Mouse (Mus musculus) mesoderm, embryonic 11.5 days (tissue): ENCODE results near the gene Nme1.
A peak's percentile ranks its signal among the peaks of the same experiment; 100 is the strongest.

ENCODE experiments used
- DNase-seq: peaks from one replicate; pipeline ENCODE4 v3.0.0-alpha.2; 2012; ENCODE audit warnings: low read depth, low spot score

The Nme1 gene

DNA sequence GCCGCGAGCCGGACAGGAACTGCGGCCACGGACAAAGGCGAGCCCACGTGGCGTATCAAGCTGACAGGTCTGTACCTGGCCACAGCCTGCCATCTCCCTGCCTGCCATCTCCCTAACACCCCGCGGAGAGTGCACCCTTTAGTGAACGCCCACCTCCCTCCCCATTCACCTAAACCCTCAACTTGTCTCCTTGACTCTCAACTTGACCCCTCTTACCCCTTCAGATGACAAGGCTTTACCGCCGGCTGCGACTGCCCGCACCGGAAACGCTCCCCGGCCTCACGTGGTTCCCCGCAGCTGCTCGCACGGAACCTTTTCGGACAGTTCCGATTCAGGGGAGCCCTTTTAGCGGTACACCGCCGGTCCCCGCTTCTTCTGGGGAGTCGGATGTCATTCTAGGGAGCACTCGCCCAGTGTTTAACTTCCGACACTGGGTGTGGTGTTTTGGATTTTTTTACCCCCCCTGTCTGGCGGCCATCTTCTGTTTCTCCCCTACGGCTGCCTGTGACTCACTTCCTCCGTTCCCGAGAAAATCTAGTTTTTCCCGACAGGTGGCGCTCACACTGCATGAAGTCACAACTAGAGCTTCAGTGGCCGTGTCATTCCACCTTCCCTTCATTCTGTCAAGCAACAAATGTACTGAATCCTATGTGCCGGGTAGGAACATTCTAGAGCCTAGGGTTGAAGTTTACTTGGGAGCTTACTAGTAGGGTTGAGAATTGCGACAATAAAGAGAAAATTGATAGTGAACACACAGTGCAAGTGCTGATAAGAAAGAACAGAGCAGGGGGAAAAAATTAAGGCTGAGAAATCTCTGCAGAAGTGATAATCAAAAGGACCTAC lies at the start of gene Nme1, which contains the start of gene Gm20390:
Nme1 (minus strand) TSS at position 517 of the 843 bp plus-strand sequence.
Gm20390 (minus strand) TSS at position 289 of the 843 bp plus-strand sequence.
- DNase-seq: peak; percentile 98

DNA sequence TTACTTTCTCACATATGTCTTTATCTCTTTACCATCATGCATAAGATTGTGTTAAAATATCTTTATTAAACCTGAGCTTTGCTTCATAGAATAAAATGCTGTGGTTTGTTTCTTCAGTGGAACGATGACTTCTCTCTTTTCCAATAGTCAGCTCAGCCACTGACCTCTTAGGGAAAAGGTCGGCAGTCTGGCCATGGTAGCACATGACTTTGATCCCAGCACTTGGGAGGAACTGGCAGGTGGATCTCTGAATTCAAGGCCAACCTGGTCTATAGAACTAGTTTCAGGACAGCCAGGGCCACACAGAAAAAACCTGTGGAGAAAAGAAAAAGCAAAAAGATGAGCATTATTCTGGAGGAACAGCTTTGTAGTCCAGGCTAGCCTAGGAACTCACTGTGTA lies 35.0 kb upstream of the Nme1 start:
- DNase-seq: no peak

DNA sequence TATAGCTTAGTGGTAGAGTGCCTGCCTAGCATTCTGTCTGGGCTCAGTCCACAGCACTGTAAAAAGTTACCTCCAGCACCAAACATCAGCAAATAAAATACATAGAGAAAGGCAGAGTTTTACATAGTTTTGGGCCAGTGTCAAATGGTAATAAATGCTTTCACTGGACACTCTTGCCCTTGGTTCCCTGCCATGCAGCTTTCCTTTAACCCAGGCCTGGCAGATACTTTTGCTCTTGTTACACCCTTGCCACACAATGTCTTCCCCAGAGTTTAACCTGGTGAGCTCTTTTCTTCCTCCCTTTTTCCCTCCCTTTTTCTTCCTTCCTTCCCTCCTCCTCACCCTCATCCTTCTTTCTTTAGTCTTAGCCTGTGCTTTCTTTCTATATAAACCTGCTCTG lies 31.0 kb upstream of the Nme1 start:
- DNase-seq: no peak

DNA sequence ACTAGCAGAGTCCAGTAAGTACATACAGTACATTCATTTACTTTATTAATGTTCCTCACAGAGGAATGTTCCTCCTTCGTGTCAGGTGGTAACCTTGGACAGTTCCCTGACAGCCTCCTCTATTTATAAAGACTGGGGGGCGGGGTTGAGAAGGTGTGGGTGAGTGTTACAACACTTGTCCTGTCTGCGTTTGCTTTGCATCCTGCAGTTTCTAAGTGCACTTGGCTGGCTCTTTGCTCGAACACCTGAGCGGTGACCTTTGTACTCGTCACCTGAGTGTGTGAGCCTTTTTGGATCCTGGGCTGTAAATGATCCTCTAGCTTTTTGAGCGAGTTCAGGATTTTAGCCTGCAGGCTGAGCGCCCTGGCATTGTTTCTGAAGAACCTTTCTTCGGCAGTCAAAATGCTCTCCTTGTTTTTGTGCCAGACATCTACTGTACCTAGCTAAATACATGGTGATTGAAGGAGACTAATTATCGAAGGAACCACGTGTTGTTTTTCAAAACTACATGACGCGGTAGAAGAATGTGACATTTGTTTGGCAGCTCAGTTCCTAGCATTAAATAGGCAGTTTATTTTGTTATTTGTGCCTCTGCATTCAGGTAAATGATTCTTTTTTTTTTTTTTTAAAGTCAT lies 28.9 kb upstream of the Nme1 start:
- peak; percentile 27 for DNase-seq

DNA sequence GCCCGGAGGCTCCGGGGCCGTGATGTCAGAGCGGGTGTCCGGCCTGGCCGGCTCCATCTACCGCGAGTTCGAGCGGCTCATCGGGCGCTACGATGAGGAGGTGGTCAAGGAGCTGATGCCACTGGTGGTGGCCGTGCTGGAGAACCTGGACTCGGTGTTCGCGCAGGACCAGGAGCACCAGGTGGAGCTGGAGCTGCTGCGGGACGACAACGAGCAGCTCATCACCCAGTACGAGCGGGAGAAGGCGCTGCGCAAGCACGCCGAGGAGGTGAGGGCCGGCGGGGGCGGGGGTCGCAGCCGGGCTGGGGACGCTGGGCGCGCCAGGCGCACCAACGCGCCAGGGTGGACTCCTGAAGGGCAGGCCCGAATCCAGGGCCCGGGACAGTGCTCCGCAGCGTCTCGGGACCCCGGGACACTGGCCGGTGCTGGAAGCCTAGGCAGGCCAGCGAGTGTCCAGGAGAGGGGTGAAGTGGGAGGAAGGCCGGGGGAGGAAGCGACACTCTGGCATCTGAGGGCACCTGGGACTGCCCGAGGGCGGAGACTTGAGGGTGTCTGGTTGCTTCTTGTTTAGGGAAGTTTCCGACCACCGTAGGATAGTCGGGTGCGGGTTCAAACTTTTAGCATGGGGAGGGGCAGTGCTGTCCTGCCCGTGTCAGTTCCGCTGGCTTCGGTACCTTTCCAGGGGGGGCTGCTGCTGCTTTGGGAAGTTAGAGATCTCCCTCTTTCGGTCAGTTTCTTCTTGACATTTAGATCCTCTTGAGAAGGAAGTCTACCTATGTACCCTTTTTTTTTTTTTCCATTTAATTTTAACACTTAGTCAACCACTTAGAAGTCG lies 28.2 kb upstream of the Nme1 start:
- peak; percentile 56 for DNase-seq

DNA sequence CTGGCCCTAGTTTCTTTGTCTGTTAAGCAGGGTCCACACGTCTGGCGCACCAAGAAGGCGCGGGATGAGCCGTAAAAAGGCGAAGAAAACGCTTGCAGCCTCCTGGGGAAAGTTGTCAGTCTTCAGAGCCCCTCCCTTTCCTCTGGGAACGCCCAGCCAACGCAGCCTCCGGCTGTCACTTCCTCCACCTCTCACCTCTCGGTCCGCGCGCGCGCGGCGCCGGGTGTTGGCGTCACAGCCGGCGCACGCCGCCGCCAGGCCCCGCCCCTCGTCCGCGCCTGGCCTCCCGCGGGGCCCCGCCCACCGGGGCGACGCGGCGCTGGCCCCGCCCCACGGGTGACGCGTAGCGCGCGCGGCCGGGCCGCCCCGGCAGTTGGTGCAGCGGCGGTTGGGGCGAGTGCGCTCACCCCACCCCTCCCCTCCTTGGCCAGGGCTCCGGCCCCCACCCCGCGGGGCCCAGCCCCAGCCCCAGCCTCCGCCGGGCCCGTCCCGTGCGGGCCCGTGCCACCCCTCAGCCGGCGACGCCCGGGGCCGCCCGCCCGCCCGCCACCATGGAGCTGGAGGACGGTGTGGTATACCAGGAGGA lies 27.5 kb upstream of the Nme1 start, which contains the start of gene Spag9:
Spag9 (plus strand) TSS at position 372 of the 586 bp plus-strand sequence.
- DNase-seq: peak; percentile 97

DNA sequence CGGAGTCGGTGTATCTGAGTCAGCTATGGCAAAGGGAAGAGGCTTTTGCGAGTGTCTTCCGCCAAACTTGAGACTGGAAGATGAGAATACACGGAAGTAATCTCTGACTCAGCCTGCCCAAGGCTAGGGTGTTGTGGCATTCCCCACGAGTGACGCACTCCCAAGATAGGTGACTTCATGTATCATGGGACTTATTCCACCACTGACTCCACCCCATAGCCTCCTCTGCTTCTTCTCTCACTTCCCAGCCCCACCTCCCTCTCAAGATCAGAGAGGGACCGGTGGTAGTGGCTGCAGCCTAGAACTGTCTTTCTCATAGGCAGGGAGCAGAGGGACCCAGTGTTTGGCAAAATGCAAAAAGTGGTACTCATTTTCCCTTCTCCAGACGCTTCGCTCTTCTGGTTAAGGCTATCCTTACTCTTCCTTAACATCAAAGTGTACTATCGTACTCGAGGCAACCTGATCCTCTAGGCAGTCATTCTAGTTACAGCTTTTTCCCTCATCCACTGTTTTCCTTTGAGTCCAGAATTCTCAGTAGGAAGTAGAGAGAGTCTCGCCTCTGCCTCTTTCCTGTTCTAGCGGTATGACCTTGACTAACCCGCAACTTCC lies 26.9 kb upstream of the Nme1 start:
- DNase-seq: peak; percentile 68

DNA sequence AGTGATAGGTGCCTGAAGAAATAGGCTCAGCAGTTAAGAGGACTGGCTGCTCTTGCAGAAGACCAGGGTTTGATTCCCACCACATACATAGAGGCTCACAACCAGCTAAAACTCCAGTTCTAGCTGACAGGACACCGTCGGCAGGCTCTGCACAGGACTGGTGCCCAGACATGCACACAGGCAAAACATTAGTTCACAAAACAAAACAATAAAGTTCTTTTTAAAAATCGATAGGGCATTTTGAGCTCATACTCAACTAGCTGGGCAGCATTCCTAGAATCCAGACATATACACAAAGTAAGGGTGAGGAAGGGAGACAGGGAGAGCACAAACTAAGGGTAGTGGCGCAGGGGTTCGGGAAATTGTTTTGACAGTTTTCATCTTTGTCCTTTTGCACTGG lies 26.2 kb upstream of the Nme1 start:
- no peak for DNase-seq

DNA sequence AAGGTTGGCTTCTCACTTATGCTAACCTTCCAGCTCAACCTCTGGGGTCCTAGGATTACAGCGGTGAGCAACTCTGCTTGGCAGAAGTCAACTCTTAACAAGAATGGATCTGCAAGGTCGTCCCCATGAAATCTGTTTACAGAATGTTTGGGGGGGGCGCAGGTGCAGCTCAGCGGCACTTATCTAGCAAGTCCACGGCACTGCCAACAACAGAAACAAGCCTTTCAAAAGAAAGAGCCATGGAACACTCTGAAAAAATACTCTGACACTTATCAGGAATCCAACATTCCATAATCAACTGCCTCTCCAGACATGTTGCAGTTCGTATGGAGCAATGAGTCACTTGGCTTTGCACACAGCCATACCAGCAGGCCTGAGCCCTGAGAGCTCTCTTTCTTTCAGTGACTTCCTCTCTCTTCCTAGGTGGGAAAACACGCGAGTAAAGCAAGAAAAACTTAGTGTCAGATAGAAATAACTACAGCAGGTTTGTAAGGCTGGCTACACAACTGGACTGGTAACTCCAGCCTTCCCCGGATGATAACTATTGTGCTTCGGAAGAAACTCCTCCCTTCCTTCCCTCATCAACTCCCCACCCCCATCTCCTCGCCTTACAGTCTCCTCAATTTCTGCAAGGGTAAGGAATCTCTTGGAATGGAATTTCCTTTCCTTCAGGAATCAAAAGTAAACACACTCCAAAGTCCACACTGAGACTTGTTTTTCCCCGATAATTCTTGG lies 20.2 kb upstream of the Nme1 start:
- no peak for DNase-seq

DNA sequence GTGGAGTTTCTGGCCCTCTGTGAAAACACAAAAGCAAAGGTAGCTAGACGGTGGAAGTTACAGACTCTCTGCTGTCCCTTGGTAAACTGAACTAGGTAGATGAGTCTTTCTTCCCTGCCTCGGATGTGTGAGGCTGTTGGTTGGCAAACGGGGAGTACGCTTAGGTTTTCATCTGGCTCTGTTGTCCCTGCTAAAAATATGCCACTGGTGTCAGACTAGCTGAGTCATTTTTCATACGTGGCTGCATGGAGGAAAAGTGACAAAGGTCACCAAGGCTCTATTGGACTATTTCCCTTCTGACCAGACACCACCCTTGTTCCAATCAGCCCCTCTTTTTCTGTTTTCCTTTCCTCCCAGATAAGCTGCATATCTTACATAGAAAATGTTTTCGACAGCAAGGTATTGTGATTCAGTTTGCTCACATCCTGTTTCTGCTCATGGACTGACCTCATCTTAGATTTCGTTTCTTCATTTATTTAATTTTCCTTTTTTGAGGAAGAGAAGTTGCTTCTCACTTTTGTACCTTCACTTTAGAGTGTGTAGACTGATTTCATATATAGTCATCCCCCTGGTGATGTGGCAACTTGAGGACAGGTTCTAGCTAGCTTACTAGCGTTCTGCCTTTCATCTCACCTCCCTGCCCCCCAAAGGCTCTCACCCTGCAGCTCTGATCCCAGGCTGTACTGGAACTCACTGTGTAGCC lies 19.5 kb upstream of the Nme1 start:
- DNase-seq: no peak

DNA sequence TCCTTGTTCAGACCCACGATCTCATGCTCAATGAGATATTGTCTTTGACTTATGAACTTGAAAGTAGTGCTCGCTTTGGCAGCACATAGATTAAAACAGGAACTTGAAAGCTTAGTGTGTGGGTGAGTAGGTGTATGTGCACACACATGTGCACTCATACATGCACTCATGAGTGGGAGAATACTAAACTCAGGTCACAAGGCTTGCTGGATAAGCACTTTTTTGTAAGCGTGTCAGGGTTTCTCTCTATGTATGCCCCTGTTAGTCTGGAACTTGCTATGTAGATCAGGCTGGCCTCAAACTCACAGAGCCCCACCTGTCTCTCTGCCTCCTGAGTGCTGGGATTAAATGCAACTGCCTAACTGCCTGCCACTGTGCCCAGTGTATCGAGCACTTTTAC lies 18.7 kb upstream of the Nme1 start:
- no peak for DNase-seq

DNA sequence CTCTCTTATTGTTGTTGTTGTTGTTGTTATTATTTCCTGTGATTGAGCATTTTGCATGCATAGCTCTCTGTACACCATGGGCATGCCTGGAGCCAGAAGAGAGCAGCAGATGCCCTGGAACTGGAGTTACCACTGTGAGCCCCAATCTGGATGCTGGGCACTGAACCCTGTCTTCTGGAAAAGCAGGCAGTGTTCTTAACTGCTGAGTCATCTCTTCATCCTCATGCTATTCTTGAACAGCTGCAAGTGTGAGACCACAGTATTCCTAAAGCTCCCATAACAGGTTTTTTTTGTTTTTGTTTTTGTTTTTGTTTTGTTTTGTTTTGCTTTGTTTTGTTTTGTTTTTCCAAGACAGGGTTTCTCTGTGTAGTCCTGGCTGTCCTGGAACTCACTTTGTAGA lies 18.0 kb upstream of the Nme1 start:
- DNase-seq: no peak

DNA sequence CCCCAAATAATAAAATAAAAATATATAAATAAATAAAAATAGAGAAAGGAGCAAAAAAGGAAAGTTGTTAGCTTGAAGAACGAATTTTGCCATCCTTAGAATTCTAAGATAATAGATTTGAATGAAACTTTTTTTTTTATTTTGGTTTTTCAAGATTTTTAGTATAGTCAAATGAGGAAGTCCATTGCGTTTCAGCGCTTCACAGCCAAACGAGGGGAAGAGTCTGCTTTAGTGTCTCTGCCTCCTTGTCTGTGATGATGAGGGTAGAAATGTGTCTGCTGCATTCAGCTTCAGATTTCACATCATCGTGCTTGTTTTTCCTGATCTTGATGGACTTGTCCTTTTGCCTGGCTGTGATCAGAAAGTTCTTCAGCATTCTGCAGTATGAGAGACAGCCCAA lies 16.9 kb upstream of the Nme1 start:
- DNase-seq: no peak

DNA sequence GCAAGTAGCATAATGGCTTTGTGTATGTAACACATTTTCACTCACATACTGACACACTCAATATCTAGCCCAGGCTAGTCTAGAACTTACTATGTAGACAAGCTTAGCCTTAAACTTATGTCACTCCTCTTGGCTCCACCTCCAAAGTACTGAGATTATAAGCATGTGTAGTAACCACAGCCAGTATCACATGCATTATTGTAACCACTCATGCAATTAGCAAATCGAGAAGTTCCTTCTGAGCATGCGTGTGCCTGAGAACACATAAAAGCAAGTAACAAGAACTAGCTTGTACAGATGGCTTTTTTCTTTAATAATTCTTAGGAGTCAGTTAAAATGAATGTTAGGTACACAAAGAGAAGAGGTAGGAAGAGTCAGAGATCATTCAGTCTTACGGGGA lies 16.3 kb upstream of the Nme1 start:
- DNase-seq: no peak

DNA sequence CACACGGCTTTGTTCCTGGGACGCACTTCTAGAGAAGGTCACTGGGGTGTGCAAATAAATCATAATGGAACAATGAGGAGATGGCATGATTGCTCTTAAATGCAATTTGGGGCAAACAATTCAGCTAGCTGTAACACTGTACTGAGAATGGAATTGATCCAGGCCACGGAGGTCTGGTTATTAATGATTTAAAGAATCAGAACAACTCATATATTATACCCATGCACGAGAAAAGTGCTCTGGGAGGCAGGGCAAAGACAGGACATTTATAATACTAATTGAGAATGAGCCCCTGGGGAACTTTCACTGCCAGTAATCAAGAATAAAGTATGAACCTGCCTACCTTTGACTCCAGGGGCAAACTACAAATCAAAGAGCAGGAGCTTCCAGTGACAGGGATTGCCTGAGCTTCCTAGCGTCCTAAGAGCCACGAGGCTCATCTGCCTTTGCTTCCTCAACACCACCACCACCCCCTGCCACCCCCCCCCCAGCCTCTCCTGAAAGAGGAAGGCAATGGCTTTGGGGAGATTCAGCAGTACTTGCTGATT lies 11.3 kb upstream of the Nme1 start:
- DNase-seq: peak; percentile 66

DNA sequence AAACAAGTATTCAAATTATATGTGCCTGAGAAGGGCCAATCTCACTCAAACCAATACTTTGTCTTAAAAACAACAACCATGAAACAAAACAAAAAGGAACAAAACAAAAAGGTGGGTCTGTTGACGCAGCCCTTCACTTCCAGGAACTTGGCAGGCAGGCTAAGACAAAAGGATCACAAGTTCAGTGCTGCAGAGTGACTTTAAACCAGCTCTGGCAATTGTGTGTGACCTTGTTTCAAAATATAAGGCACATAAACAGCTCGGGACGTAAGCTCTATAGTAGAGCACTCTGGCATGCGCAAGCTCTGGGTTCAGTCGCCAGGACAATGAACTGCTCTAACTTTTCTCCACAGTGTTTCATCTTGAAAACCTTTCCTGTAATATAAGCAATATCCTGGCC lies 4.6 kb upstream of the Nme1 start:
- no peak for DNase-seq

DNA sequence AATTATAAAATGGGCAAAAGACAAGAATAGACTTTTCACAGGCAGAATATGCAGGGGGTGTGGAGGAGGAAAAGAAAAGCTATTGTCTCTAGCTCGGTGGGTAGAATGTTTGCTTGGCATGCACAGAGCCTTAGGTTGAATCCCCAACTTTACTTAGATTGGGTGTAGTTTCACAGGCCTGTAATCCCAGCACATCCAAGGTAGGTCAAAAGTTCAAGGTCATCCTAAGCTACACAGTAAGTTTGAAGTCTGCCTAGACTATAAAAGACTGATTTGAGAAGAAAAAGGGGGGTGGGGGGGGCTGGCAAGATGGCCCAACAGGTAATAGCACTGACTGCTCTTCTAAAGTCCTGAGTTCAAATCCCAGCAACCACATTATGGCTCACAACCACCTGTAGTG lies 1.5 kb upstream of the Nme1 start:
- no peak for DNase-seq

DNA sequence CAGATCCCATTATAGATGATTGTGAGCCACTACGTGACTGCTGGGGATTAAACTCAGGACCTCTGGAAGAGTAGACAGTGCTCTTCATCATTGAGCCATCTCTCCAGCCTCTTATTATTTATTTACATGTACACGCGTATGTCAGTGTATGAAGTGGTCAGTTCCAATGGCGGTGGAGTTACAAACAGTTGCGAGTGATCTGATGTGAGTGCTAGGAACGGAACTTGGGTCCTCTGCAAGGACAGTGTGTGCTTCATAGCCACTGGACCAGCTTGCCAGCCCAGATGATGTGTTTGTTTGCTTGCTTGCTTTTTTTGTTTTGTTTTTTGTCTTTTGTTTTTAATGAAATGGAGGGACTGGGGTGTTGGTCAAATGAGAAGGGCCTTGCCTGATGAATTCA lies 850 bp upstream of the Nme1 start:
- DNase-seq: no peak

DNA sequence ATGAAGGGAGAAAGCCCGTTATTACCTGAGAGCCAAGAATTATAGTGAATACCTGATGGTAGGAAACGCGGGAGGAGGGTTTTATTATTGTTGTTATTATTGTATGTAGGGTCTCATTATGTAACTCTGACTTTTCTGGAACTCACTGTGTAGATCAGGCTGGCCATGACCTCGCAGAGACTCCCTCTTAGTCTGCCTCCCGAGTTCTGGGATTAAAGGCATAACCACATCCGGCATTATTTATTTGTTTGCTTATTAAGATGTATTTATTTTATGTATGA lies 467 bp upstream of the Nme1 start:
- DNase-seq: no peak

DNA sequence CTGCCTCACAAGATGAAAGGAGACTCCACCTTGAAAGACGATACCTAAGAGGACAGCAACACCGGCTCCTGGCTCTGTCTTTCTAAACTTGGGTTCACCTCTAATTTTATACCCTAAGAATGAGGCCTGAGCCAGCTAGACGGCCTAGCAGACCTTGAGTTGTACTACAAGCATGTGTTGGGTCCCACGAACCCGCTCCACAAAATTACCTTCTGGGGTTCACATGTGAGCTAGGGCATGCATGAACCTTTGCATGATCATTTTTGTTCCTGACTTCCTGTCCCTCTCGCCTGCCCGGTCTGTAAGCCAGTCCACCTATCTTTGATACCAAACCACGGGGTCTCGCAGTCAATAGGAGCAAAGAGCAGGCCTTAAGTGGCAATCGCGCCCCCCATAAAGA lies 940 bp downstream of the Nme1 start:
- no peak for DNase-seq
